Mouse (Mus musculus): ENCODE results near the gene Epb41.

Epb41 gene

GRCm38 (mm10) chr4:131919506-131920140 is 155.5 kb downstream of the Epb41 start:
- no peak for DNase-seq (ENCODE audit: low spot score)

DNA sequence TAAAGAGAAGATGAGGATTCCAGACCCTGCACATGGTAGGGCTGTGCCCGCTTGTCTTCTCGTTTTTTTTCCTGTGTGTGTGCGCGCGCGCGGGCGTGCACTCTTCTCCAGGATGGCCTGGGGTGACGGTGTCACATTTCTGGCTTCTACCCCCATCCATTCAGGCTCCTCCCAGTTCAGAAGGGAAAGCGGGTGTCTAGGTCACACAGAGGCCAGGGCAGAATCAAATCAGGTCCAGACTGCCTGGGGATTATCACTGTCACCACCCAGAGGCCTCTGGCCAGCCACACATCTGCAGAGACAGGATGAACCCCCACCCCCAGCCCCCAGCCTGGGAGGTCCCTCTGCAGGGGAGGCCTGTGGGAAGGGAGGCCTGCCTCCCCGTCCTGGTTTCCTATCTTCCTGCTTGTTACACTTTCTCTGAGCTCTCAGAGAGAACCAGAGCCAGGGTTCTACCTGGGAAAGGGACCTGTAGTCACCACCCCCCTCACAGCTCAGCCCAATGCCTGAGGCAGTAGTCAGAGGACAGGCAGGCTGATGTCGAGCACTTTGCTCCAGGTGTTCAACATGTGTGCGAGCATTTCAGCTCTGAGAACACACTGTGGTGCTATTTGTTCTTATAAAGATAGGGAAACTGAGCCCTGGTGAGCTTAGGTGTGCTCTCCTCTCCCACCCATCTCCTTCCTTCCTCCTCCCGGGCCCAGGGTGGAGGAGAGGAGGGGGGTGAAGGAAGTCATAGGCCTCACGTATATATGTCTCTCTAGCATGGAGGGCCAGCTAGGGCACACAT is 156.2 kb downstream of the Epb41 start:
- DNase-seq (ENCODE audit: low spot score): no peak

GRCm38 (mm10) chr4:131918026-131918533 is 157.0 kb downstream of the Epb41 start:
- DNase-seq (ENCODE audit: low spot score): no peak

DNA sequence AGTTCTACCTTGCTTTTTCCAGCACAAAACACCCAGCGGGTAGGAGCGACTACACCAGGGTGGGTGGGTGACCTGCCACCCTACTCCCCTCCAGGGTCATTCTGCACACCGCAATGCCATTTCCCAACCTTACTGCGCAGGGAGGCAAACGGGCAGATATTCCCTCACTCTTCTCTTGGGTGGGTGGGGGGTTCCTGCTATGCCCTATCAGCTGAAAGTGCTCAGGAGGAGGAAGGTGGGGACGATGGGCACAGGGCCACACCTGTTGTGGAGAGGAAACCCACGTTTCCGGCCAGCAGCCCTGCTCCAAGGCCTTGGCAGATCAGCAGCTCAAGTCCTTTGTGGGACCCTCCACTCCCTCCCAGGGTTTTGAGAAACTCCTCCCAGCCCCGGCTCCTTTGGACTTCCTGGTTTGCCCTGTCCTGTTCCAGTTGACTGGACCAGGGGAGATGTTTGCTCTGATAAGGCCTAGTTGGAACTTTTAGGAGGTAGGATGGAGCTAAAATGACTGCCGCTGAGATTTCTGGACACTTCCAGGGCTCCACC is 158.0 kb downstream of the Epb41 start:
- DNase-seq (ENCODE audit: low spot score): no peak

DNA sequence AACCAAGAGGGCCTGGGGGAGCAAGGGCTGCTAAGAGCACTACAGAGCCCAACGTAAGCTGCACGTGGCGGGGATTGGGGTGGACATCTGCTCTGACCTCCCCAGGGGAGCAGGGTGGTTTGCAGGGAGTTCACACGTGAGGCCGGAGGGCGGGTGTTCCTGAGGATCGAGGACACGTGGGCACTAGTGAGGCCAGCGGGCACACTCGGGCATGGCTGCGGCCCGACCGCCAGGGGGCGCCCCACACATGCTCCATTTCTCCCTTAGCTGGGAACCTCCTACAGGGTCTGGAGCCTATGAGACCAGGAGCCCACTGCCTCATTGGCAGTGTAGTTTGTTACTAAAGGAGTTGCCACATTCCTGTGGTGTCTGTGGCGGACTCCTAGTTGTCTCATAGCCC is 158.7 kb downstream of the Epb41 start:
- peak; percentile 63 for DNase-seq (ENCODE audit: low spot score)

- DNase-seq (ENCODE audit: low spot score): no peak
Observed at GRCm38 (mm10) chr4:131915821-131916328, 159.2 kb downstream of the Epb41 start.

DNA sequence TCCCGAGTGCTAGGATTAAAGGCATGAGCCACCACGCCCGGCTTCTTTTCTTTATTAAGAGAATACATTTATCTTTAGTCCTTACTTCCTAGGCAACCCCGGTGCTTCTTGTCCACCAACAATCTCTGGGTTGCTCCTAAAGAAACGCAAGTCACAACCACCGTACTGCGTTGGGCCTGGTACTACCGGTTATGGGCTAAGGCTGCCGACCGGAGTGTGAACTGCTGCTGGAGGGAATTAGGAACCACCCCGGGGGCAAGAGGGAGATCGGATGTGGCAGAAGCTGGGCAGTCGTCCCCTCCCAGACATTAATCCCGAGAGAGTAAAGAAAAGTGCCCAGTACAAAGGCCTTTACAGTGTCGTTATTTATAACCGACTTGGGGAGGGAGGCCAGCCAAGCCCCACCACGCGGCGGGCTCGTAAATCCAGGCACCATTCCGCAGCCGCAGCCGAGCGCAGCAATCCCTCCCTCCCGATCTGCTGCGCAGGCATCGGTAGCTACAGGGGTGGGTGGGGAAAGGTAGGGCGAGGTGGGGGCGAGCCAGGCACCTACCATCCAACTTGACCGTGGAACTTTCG is 160.1 kb downstream of the Epb41 start:
- DNase-seq (ENCODE audit: low spot score): no peak

DNA sequence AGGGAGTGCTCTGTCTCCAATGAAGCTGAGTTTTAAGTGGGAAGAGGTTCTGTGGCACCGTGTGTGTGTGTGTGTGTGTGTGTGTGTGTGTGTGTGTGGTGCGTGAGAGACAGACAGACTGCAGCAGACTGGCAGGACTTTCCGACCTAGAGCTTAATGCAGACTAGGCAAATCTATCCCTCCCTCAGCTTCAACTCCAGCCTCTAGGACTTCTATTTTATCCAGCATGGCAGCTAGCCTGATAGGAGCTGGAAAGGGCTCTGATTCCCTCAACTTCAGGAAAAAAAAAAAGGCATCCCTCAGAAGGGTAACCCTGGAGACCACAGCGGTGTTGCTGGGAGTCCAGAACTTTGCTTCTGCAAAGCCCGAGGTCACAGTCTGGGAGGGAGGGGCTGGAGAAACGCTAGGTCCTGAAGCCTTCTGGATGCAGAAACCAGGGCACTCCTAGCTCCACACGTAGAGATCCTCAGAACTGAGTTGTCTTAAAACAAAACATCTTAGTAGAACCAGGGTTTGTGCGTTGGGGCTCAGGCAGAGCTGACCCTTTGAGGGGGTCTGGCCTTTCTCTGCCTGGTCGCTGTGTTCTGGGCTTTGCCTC is 161.0 kb downstream of the Epb41 start:
- DNase-seq (ENCODE audit: low spot score): no peak

DNA sequence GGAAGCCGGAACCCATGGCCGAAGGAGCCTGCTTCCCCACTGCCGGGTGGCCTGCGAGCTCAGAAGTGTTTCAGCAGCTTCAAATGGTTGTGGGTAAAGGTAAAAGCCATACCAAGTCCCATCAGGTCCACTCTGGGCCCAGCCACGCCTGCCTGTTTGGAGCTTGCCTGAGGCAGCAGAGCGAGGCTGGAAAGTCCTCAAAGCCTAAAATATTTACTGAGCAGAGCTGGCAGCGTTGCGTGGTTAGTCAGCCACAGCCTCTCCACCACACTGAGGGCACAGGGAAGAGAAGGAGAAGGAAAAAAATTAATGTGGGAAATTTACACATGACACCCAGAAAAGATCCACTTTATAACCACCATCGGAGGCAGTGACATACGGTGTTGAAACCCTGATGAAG is 161.6 kb downstream of the Epb41 start:
- DNase-seq (ENCODE audit: low spot score): no peak

GRCm38 (mm10) chr4:131911521-131911920 is 163.6 kb downstream of the Epb41 start:
- DNase-seq (ENCODE audit: low spot score): no peak

- no peak for DNase-seq (ENCODE audit: low spot score)
Observed at GRCm38 (mm10) chr4:131910237-131910994, 164.7 kb downstream of the Epb41 start.

- DNase-seq (ENCODE audit: low spot score): no peak
Observed at GRCm38 (mm10) chr4:131907912-131908311, 167.2 kb downstream of the Epb41 start.

DNA sequence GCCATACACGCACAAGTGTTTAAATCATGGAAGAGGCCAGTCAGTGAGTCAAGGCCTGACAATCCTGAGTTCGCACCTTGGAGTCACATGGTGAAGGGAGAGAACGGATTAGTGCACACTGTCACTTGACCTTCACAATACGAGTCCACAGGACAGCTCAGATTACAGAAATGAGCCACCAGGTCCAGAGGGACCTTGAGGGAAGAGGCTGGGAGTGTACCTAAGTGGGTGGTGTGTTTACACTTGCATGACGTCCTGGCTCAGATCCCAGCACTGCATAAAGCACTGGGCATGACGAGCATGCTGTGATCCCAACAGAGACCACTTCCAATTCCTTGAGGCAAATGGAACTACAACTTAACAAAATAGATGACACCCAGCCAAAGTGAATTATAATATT is 168.7 kb downstream of the Epb41 start:
- no peak for DNase-seq (ENCODE audit: low spot score)

DNA sequence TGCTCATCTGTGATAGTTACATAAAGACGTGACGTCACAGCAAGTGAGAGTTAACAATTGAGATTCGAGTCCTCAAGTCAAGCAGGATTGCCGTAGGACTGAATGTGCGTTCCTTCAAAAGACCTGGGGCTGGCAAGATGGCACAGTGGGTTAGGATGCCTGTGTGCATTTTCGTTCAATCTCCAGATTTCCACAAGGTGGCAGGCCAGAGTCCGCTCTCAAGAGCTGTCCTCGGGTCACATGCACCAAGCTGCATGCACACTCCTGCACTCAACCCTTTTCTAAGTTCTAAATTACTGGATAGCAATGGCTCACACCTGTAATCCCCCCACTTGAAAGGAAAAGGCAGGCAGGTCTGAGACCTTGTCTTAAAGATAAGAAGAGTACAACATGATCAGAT is 170.6 kb downstream of the Epb41 start:
- no peak for DNase-seq (ENCODE audit: low spot score)

- DNase-seq (ENCODE audit: low spot score): no peak
Observed at GRCm38 (mm10) chr4:131901090-131901489, 174.0 kb downstream of the Epb41 start.

GRCm38 (mm10) chr4:131899180-131899554 is 176.0 kb downstream of the Epb41 start:
- no peak for DNase-seq (ENCODE audit: low spot score)

DNA sequence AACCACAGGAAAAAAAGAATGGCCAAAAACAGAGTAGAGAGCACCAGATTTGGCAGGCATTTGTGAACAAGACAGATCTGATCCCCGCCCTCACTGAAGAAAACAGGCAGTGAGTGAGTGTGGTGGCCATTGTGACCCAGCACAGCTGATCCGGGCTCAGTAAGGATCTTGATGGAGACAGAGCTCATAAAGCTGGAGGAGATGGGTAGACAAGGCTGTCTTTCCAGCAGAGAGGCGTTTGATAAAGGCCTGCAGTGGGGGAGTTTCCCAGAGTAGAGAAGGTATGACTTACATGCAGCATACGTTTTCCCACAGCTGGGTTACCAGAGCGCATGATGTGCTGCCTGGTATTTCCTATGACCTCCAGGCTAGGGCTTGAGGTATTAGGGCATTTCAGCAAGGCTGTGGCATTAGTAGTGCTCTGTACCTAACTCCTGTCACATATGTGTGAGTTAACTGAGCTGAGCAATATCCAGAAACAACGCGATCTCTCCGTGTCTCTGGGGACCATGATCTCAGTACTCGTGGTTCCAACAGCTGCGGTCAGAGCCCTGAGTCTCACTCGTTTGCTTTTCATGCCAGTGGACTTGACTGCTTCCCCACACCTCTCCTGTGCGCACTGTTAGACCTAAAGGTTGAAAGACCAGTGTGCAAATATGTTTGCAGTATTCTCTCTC is 176.5 kb downstream of the Epb41 start:
- DNase-seq (ENCODE audit: low spot score): no peak

- no peak for DNase-seq (ENCODE audit: low spot score)
Observed at GRCm38 (mm10) chr4:131897787-131898186, 177.3 kb downstream of the Epb41 start.

DNA sequence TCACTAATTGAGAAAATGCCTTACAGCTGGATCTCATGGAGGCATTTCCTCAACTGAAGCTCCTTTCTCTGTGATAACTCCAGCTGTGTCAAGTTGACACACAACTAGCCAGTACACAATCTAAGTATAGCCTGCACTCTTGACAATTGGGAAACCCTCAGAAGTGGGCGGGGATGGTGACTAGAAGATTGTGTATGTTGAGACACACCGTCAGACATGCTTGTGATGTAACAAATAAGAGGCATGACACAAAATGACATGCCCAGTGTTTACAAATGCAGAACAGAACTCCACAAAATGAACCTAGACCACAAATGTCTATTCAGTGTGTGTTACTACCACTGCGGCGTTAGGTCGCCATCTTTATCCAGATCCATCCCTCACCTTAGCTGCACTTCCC is 178.0 kb downstream of the Epb41 start:
- DNase-seq (ENCODE audit: low spot score): no peak

DNA sequence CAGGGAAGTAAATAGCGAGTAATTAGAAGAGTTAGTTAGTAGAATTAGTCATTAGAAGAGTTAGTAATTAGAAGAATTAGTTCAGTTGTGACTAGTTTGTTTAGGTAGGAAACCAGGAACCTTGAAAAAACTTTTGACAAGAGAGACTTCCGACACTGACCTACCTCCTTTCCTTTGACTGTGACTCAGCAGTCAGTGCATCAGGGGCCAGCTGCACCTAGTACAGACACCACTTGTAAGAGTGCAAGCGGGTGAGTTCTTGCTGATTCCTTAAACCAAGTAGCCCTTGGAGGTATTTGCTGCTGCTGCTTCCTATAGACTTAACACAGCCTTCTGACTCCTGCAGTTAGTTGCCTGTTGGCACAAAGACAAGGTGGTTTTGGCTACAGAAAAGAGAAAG is 184.4 kb downstream of the Epb41 start:
- no peak for DNase-seq (ENCODE audit: low spot score)

DNA sequence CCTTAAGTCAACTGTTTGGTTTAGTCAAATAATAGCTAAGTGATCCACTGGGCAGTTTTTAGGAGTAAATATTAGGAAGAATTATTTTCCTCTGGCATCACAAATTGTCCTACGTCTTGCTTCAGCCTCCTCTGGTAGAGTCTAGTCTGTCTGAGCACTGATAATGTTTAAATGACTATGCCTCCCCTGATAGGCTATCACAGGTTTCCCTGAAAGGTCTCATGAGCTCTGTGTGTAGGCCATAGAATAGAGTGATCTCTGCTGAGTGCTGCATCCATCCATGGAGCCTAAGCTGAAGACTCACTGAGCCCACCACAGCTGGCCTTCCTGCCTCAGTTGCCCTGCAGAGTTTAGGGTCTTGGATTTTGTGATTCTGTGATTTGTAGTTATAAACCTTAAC is 186.6 kb downstream of the Epb41 start:
- DNase-seq (ENCODE audit: low spot score): no peak

Measured in spleen, adult 12 weeks (tissue).